Mouse (Mus musculus): ENCODE results near the gene Fam163b. TPM values are rescaled to one million over a fixed set of nuclear protein-coding genes. Genes with fewer than 3 reads are reported as not detected.

Fam163b gene
- polyA plus RNA-seq, 1 experiment from 2014 or later, result 0.10 TPM

GRCm38 (mm10) chr2:27097776-27098175 is 44.5 kb downstream of the Fam163b start:
- WGBS, result 6% methylated on average over 6 of the region's 6 CpGs
- H3K4me3 ChIP-seq (ENCODE audit: low read depth, low read length), result no peak overlapping the region
- no peaks in the 10 kb centered on the region for H3K27me3 ChIP-seq (replicated peaks; ENCODE audit: control insufficient read depth, insufficient read depth, low read length)
- no peaks in the 10 kb centered on the region for H3K9me3 ChIP-seq (ENCODE audit: control insufficient read depth)
- no peak for TF ChIP-seq CTCF (IDR thresholded peaks at IDR 0.05; ENCODE audit: low read depth)
- no peak overlapping the region for H3K27ac ChIP-seq (ENCODE audit: low read depth, low read length)
- ATAC-seq, result 0 out of 2 replicates have a peak, but pooled peaks have one; percentile 19
- H3K4me2 ChIP-seq (replicated peaks; ENCODE audit: low read depth), result no peak overlapping the region
- no peaks in the 10 kb centered on the region; the same call in none of the 2 replicates for H3K4me1 ChIP-seq (replicated peaks; ENCODE audit: control insufficient read depth, insufficient read depth, low read length)
- H3K9ac ChIP-seq (ENCODE audit: low read depth, low read length), result no peak overlapping the region
- H3K36me3 ChIP-seq (ENCODE audit: control insufficient read depth, insufficient read depth), result no peaks in the 10 kb centered on the region

DNA sequence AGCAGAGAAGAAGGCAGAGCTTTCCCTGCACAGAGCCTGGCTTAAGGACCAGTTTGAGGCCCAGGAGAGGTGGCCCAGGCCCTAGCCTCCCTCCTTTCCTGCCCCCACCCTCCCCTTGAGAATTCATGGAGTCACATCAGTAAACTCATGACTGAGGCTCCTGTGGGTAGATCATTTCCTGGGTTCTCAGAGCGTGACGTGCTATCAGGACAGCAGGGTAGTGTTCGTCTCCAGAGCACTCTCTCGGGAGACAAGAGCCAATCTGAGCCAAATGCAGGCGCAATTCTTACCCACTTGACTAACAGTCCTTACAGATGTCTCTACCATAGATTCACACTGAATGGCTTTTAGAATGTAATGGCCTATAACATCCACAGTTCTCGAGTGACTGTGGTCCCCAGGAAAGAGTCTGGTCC is 45.0 kb downstream of the Fam163b start:
- Histone ChIP-seq H3K4me3 (ENCODE audit: low read depth, low read length) (no peak overlapping the region), H3K27me3 (replicated peaks; ENCODE audit: control insufficient read depth, insufficient read depth, low read length) (no peaks in the 10 kb centered on the region), H3K4me1 (replicated peaks; ENCODE audit: control insufficient read depth, insufficient read depth, low read length) (no peaks in the 10 kb centered on the region; the same call in none of the 2 replicates), H3K4me2 (replicated peaks; ENCODE audit: low read depth) (no peak overlapping the region), H3K36me3 (ENCODE audit: control insufficient read depth, insufficient read depth) (no peaks in the 10 kb centered on the region), H3K9ac (ENCODE audit: low read depth, low read length) (no peak overlapping the region), H3K27ac (ENCODE audit: low read depth, low read length) (peak overlapping the region; percentile 11; the same call in 1 of the 2 replicates), H3K9me3 (ENCODE audit: control insufficient read depth) (no peaks in the 10 kb centered on the region)
- no peak for TF ChIP-seq CTCF (IDR thresholded peaks at IDR 0.05; ENCODE audit: low read depth)
- no peak for ATAC-seq
- 49% methylated on average over 6 of the region's 6 CpGs for WGBS

- WGBS, result 49% methylated on average over 13 of the region's 13 CpGs
- Histone ChIP-seq H3K4me1 (replicated peaks; ENCODE audit: control insufficient read depth, insufficient read depth, low read length) (no peaks in the 10 kb centered on the region; the same call in none of the 2 replicates), H3K27ac (ENCODE audit: low read depth, low read length) (no peak overlapping the region)
Measured at GRCm38 (mm10) chr2:27096341-27096981, 45.8 kb downstream of the Fam163b start.

DNA sequence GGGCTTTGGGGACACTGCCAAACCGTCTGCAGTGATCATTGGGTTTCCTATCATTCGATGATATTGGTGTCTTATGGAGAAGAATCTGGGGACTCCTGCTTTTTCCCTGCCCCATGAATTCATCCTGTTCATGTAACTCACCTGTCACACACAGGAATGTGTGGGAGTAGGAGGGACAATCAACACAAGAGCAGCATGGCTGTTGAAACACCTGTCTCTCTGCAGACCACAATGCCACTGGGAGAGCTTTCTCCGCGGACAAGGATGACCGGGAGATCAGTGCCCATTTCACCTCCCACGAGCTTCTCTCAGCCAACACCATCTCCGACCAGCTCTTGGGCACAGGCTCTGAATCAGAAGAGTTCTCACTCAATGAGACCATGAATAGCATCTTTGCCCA is 47.1 kb downstream of the Fam163b start:
- H3K4me1 ChIP-seq (replicated peaks; ENCODE audit: control insufficient read depth, insufficient read depth, low read length), result no peaks in the 10 kb centered on the region; the same call in none of the 2 replicates
- TF ChIP-seq CTCF (IDR thresholded peaks at IDR 0.05; ENCODE audit: low read depth), result no peak
- no peaks in the 10 kb centered on the region for H3K36me3 ChIP-seq (ENCODE audit: control insufficient read depth, insufficient read depth)
- ATAC-seq, result no peak
- H3K9me3 ChIP-seq (ENCODE audit: control insufficient read depth), result no peaks in the 10 kb centered on the region
- no peak overlapping the region for H3K4me2 ChIP-seq (replicated peaks; ENCODE audit: low read depth)
- no peak overlapping the region for H3K9ac ChIP-seq (ENCODE audit: low read depth, low read length)
- no peak overlapping the region for H3K4me3 ChIP-seq (ENCODE audit: low read depth, low read length)
- 90% methylated on average over 7 of the region's 7 CpGs for WGBS
- no peak overlapping the region for H3K27ac ChIP-seq (ENCODE audit: low read depth, low read length)
- no peaks in the 10 kb centered on the region for H3K27me3 ChIP-seq (replicated peaks; ENCODE audit: control insufficient read depth, insufficient read depth, low read length)

More at GRCm38 (mm10) chr2:27096341-27096981, 45.8 kb downstream of the Fam163b start:
- Histone ChIP-seq H3K9me3 (ENCODE audit: control insufficient read depth) (no peaks in the 10 kb centered on the region), H3K27me3 (replicated peaks; ENCODE audit: control insufficient read depth, insufficient read depth, low read length) (no peaks in the 10 kb centered on the region), H3K36me3 (ENCODE audit: control insufficient read depth, insufficient read depth) (no peaks in the 10 kb centered on the region), H3K4me3 (ENCODE audit: low read depth, low read length) (no peak overlapping the region), H3K9ac (ENCODE audit: low read depth, low read length) (no peak overlapping the region), H3K4me2 (replicated peaks; ENCODE audit: low read depth) (no peak overlapping the region)
- no peak for TF ChIP-seq CTCF (IDR thresholded peaks at IDR 0.05; ENCODE audit: low read depth)
- no peak for ATAC-seq

- no peak for TF ChIP-seq CTCF (IDR thresholded peaks at IDR 0.05; ENCODE audit: low read depth)
- no peaks in the 10 kb centered on the region for H3K36me3 ChIP-seq (ENCODE audit: control insufficient read depth, insufficient read depth)
- ATAC-seq, result no peak
Measured at GRCm38 (mm10) chr2:27089238-27089637, 53.1 kb downstream of the Fam163b start.

GRCm38 (mm10) chr2:27088700-27089099 is 53.6 kb downstream of the Fam163b start:
- Histone ChIP-seq H3K27ac (ENCODE audit: low read depth, low read length) (no peak overlapping the region), H3K36me3 (ENCODE audit: control insufficient read depth, insufficient read depth) (no peaks in the 10 kb centered on the region), H3K4me1 (replicated peaks; ENCODE audit: control insufficient read depth, insufficient read depth, low read length) (no peaks in the 10 kb centered on the region), H3K4me3 (ENCODE audit: low read depth, low read length) (no peak overlapping the region), H3K9ac (ENCODE audit: low read depth, low read length) (no peak overlapping the region), H3K9me3 (ENCODE audit: control insufficient read depth) (no peaks in the 10 kb centered on the region), H3K27me3 (replicated peaks; ENCODE audit: control insufficient read depth, insufficient read depth, low read length) (no peaks in the 10 kb centered on the region), H3K4me2 (replicated peaks; ENCODE audit: low read depth) (no peak overlapping the region)
- no peak for TF ChIP-seq CTCF (IDR thresholded peaks at IDR 0.05; ENCODE audit: low read depth)
- ATAC-seq, result no peak
- 58% methylated on average over 5 of the region's 5 CpGs for WGBS

More at GRCm38 (mm10) chr2:27089238-27089637, 53.1 kb downstream of the Fam163b start:
- Histone ChIP-seq H3K9me3 (ENCODE audit: control insufficient read depth) (no peaks in the 10 kb centered on the region), H3K4me1 (replicated peaks; ENCODE audit: control insufficient read depth, insufficient read depth, low read length) (no peaks in the 10 kb centered on the region), H3K4me3 (ENCODE audit: low read depth, low read length) (no peak overlapping the region), H3K27me3 (replicated peaks; ENCODE audit: control insufficient read depth, insufficient read depth, low read length) (no peaks in the 10 kb centered on the region), H3K27ac (ENCODE audit: low read depth, low read length) (no peak overlapping the region), H3K9ac (ENCODE audit: low read depth, low read length) (no peak overlapping the region), H3K4me2 (replicated peaks; ENCODE audit: low read depth) (no peak overlapping the region)
- WGBS, result 68% methylated on average over 1 of the region's 1 CpGs

Measured in intestine, postnatal 0 days (tissue).